Mouse (Mus musculus): ENCODE measurements around the gene Atp2c2. TPM values are rescaled to one million over a fixed set of nuclear protein-coding genes. Genes with fewer than 3 reads are reported as not detected.

The Atp2c2 gene
- polyA plus RNA-seq, 1 experiment from 2014 or later = 0.71 TPM

GRCm38 (mm10) chr8:119786871-119787270 lies 87.1 kb downstream of the Atp2c2 start:
- ATAC-seq (ENCODE audit: insufficient number of reproducible peaks, low FRiP score, low TSS enrichment, low read depth) (no peak), DNase-seq (ENCODE audit: low spot score) (no peak)
- no peak overlapping the region for H3K27ac ChIP-seq (replicated peaks; ENCODE audit: low read depth, low read length)
- peaks cover 9% of the 10 kb centered on the region for H3K4me1 ChIP-seq (ENCODE audit: control insufficient read depth, insufficient read depth, low read length)
- H3K9ac ChIP-seq (ENCODE audit: low read length) = no peak overlapping the region
- H3K4me3 ChIP-seq (ENCODE audit: low read depth, low read length) = no peak overlapping the region
- no peaks in the 10 kb centered on the region for H3K27me3 ChIP-seq (ENCODE audit: control insufficient read depth, insufficient read depth, low read length)
- 75% methylated on average over 3 of the region's 3 CpGs for WGBS
- H3K4me2 ChIP-seq (ENCODE audit: low read depth, severe bottlenecking) = no peak overlapping the region
- H3K9me3 ChIP-seq (ENCODE audit: control insufficient read depth, low read length) = no peaks in the 10 kb centered on the region
- no peaks in the 10 kb centered on the region for H3K36me3 ChIP-seq (ENCODE audit: control insufficient read depth, insufficient read depth, low read length)

- DNase-seq (ENCODE audit: low spot score) = no peak
- no peak overlapping the region for H3K27ac ChIP-seq (replicated peaks; ENCODE audit: low read depth, low read length)
- H3K4me2 ChIP-seq (ENCODE audit: low read depth, severe bottlenecking) = no peak overlapping the region
- H3K9ac ChIP-seq (ENCODE audit: low read length) = no peak overlapping the region
- WGBS = 41% methylated on average over 4 of the region's 4 CpGs
- H3K27me3 ChIP-seq (ENCODE audit: control insufficient read depth, insufficient read depth, low read length) = no peaks in the 10 kb centered on the region
- H3K9me3 ChIP-seq (ENCODE audit: control insufficient read depth, low read length) = no peaks in the 10 kb centered on the region
- H3K4me3 ChIP-seq (ENCODE audit: low read depth, low read length) = no peak overlapping the region
- no peaks in the 10 kb centered on the region for H3K36me3 ChIP-seq (ENCODE audit: control insufficient read depth, insufficient read depth, low read length)
- peaks cover 11% of the 10 kb centered on the region for H3K4me1 ChIP-seq (ENCODE audit: control insufficient read depth, insufficient read depth, low read length)
- no peak for ATAC-seq (ENCODE audit: insufficient number of reproducible peaks, low FRiP score, low TSS enrichment, low read depth)
Observed at GRCm38 (mm10) chr8:119787341-119787740, 87.5 kb downstream of the Atp2c2 start.

GRCm38 (mm10) chr8:119788607-119789381 lies 89.0 kb downstream of the Atp2c2 start:
- no peak overlapping the region for H3K4me2 ChIP-seq (ENCODE audit: low read depth, severe bottlenecking)
- H3K27me3 ChIP-seq (ENCODE audit: control insufficient read depth, insufficient read depth, low read length) = no peaks in the 10 kb centered on the region
- H3K4me1 ChIP-seq (ENCODE audit: control insufficient read depth, insufficient read depth, low read length) = peaks cover 11% of the 10 kb centered on the region
- WGBS = 75% methylated on average over 9 of the region's 9 CpGs
- H3K4me3 ChIP-seq (ENCODE audit: low read depth, low read length) = no peak overlapping the region
- no peaks in the 10 kb centered on the region for H3K9me3 ChIP-seq (ENCODE audit: control insufficient read depth, low read length)
- DNase-seq (ENCODE audit: low spot score) = no peak
- H3K9ac ChIP-seq (ENCODE audit: low read length) = peak overlapping the region; percentile 13; the same call in 1 of the 2 replicates
- no peaks in the 10 kb centered on the region for H3K36me3 ChIP-seq (ENCODE audit: control insufficient read depth, insufficient read depth, low read length)
- no peak for ATAC-seq (ENCODE audit: insufficient number of reproducible peaks, low FRiP score, low TSS enrichment, low read depth)
- no peak overlapping the region for H3K27ac ChIP-seq (replicated peaks; ENCODE audit: low read depth, low read length)

- 94% methylated on average over 7 of the region's 7 CpGs for WGBS
- H3K27ac ChIP-seq (replicated peaks; ENCODE audit: low read depth, low read length) = no peak overlapping the region
Observed at GRCm38 (mm10) chr8:119789581-119789980, 89.8 kb downstream of the Atp2c2 start.

GRCm38 (mm10) chr8:119791804-119792704 lies 92.2 kb downstream of the Atp2c2 start:
- H3K4me1 ChIP-seq (ENCODE audit: control insufficient read depth, insufficient read depth, low read length) = peaks cover 11% of the 10 kb centered on the region

More at GRCm38 (mm10) chr8:119789581-119789980, 89.8 kb downstream of the Atp2c2 start:
- Histone ChIP-seq H3K9ac (ENCODE audit: low read length) (no peak overlapping the region), H3K4me3 (ENCODE audit: low read depth, low read length) (no peak overlapping the region), H3K27me3 (ENCODE audit: control insufficient read depth, insufficient read depth, low read length) (no peaks in the 10 kb centered on the region), H3K4me2 (ENCODE audit: low read depth, severe bottlenecking) (no peak overlapping the region), H3K36me3 (ENCODE audit: control insufficient read depth, insufficient read depth, low read length) (no peaks in the 10 kb centered on the region), H3K9me3 (ENCODE audit: control insufficient read depth, low read length) (no peaks in the 10 kb centered on the region), H3K4me1 (ENCODE audit: control insufficient read depth, insufficient read depth, low read length) (peaks cover 11% of the 10 kb centered on the region)
- ATAC-seq (ENCODE audit: insufficient number of reproducible peaks, low FRiP score, low TSS enrichment, low read depth) = no peak
- DNase-seq (ENCODE audit: low spot score) = no peak

GRCm38 (mm10) chr8:119794689-119795088 lies 94.9 kb downstream of the Atp2c2 start:
- DNase-seq (ENCODE audit: low spot score) = no peak
- H3K4me1 ChIP-seq (ENCODE audit: control insufficient read depth, insufficient read depth, low read length) = peaks cover 25% of the 10 kb centered on the region
- WGBS = 44% methylated on average over 7 of the region's 7 CpGs

More at GRCm38 (mm10) chr8:119791804-119792704, 92.2 kb downstream of the Atp2c2 start:
- Histone ChIP-seq H3K4me2 (ENCODE audit: low read depth, severe bottlenecking) (no peak overlapping the region), H3K9ac (ENCODE audit: low read length) (no peak overlapping the region), H3K36me3 (ENCODE audit: control insufficient read depth, insufficient read depth, low read length) (no peaks in the 10 kb centered on the region), H3K27me3 (ENCODE audit: control insufficient read depth, insufficient read depth, low read length) (no peaks in the 10 kb centered on the region), H3K9me3 (ENCODE audit: control insufficient read depth, low read length) (no peaks in the 10 kb centered on the region), H3K4me3 (ENCODE audit: low read depth, low read length) (no peak overlapping the region), H3K27ac (replicated peaks; ENCODE audit: low read depth, low read length) (peak overlapping the region; percentile 62; the same call in 1 of the 2 replicates)
- WGBS = 39% methylated on average over 16 of the region's 16 CpGs
- peak; percentile 64 for DNase-seq (ENCODE audit: low spot score)
- peak; percentile 27; the same call in 1 of the 2 replicates for ATAC-seq (ENCODE audit: insufficient number of reproducible peaks, low FRiP score, low TSS enrichment, low read depth)

GRCm38 (mm10) chr8:119795651-119796050 lies 95.8 kb downstream of the Atp2c2 start:
- WGBS = 88% methylated on average over 3 of the region's 3 CpGs
- no peak overlapping the region for H3K9ac ChIP-seq (ENCODE audit: low read length)
- H3K9me3 ChIP-seq (ENCODE audit: control insufficient read depth, low read length) = no peaks in the 10 kb centered on the region
- no peak overlapping the region for H3K4me3 ChIP-seq (ENCODE audit: low read depth, low read length)
- DNase-seq (ENCODE audit: low spot score) (no peak), ATAC-seq (ENCODE audit: insufficient number of reproducible peaks, low FRiP score, low TSS enrichment, low read depth) (no peak)
- peaks cover 20% of the 10 kb centered on the region for H3K4me1 ChIP-seq (ENCODE audit: control insufficient read depth, insufficient read depth, low read length)
- H3K27me3 ChIP-seq (ENCODE audit: control insufficient read depth, insufficient read depth, low read length) = no peaks in the 10 kb centered on the region
- no peak overlapping the region for H3K27ac ChIP-seq (replicated peaks; ENCODE audit: low read depth, low read length)
- H3K36me3 ChIP-seq (ENCODE audit: control insufficient read depth, insufficient read depth, low read length) = no peaks in the 10 kb centered on the region
- no peak overlapping the region for H3K4me2 ChIP-seq (ENCODE audit: low read depth, severe bottlenecking)

More at GRCm38 (mm10) chr8:119794689-119795088, 94.9 kb downstream of the Atp2c2 start:
- Histone ChIP-seq H3K27me3 (ENCODE audit: control insufficient read depth, insufficient read depth, low read length) (no peaks in the 10 kb centered on the region), H3K9me3 (ENCODE audit: control insufficient read depth, low read length) (no peaks in the 10 kb centered on the region), H3K36me3 (ENCODE audit: control insufficient read depth, insufficient read depth, low read length) (no peaks in the 10 kb centered on the region), H3K9ac (ENCODE audit: low read length) (no peak overlapping the region), H3K4me3 (ENCODE audit: low read depth, low read length) (no peak overlapping the region), H3K4me2 (ENCODE audit: low read depth, severe bottlenecking) (no peak overlapping the region), H3K27ac (replicated peaks; ENCODE audit: low read depth, low read length) (no peak overlapping the region)
- ATAC-seq (ENCODE audit: insufficient number of reproducible peaks, low FRiP score, low TSS enrichment, low read depth) = no peak
